Mouse (Mus musculus) ovary, postnatal 36 days (tissue): ENCODE results near the gene Hexim2.

ENCODE experiments used
- DNase-seq: peaks from one replicate; pipeline ENCODE4 v3.0.0; 2022; ENCODE audit warnings: low spot score, mixed read lengths

The Hexim2 gene

DNA sequence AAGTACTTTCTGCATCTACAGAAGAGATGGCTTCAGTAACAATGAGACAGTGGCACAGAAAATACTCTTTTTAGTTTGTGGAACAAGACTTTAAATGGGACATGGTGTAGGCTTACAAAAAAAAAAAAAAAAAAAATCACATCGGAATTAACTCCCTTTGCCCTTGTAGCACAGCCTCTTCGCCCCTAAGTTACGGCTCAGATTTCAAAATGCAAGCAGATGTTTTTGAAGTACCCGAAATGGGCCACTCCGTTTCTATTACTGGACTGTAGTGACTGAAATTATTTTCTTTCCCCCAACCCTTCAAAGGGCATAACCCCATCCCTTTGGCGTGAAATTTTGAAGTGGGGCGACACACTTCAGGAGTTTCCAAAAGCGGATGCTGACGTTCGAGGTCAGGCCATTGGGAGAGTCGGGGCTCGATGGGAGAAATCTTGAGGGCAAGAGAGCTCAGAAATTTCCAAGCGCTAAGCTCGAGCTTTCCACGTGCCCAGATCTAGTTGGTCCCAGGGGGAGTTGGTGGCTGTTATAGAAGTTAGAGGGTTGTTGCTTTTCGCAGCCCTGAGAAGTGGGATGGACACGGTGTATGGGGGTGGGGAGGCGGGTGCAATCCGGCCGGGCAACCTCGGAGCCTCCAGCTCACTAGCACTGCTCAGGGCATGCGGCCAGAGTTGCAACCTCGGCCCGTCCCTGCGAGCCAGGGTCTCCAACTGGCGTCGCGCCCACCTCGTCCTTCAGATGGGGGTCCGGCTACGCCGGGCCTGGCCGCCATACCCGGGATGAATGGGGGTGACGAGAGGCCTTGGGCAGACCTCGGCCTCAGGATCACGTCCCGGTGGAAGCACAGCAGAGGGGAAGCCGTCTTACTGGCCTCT lies at the start of gene Hexim2:
Gene Hexim2 (plus strand): TSS at position 729 of the 875 bp plus-strand sequence.
- peak; percentile 75 for DNase-seq

DNA sequence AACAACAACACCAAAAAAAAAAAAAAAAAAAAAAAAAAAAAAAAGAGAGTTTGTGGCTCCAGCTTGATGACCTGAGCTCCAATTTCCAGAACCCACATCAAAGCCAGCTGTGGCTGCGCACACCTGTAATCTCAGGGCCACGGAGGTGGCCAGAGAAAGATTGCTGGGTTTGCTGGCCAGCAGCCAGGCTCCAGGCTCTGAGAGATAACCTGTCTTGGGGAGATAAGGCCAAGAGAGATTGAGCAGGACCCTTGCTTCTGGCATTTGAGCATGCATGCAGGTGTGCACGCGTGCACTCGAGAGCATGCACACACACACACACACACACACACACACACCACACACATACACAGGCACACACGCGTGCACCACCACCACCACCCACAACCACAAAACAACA lies 38.9 kb upstream of the Hexim2 start:
- DNase-seq, result no peak

DNA sequence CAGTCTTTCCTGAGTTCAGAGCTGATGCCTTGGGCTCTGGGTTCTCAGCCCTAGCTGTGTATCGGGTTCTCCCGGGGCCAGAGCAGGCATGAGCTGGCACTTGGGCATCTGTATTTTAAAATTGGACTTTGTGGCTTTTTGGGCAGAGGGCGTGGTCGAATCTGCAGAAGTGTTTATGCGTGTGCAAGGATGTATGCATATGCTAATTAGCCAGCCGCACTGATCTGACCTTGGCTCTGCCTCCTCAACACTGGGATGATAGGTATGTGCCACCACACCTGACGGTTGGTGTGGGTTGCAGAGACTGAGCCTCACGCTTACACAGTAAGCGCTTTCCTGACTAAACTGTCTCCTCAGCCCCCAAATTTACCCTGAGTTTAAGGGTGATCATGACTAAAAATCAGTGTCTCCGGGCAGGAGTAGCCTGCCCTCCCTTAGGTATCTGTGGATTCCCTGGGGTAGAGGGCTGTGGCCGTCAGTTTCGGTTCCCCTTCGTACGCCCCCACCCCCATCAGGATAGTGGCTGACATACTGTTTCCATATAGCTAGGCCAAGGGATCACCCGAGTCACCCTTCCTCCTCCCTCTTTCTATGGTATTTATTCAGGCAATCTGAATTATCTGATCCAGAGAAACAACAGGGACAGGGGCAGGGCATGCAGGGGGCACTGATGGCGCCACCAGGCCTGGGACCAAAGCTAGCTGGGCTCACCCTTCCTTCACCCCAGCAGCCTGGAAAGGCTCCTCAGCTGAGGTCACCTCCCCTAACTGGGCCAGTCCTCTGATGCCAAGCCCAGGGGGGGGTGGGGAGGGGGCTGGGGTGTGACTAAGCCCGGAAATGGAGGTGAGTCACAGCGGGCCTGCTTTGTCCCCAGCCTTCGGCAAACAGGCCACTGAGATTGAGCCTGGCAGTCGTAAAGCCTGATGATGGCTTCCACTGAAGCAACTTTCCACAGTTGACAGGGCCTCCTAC lies 38.1 kb upstream of the Hexim2 start:
- DNase-seq, result no peak

DNA sequence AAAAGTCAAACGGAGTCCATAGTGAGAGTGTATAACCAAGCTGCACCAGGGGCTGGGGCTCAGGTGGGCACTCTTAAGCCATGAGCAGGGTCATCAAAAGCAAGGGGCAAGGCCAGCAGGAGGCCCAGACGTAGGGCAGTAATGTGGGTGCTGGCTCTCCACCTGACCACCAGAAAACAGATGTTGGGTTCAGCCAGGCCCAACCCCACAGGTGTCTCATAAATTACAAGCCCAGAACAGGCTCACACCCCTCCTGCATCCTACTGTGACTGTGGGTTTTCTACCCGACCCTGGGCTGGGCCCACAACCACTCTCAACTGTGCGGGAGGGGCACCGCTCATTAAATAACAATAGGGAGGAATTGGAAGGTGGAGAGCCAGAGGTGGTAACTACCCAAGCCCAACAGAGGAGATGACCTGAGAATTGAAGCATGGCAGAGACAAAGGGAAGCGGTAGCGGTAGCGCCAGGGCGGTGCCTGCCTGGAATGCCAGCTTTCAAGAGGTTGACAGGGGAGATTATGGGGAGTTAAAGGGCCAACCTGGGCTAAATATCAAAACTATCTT lies 37.0 kb upstream of the Hexim2 start:
- DNase-seq, result no peak

DNA sequence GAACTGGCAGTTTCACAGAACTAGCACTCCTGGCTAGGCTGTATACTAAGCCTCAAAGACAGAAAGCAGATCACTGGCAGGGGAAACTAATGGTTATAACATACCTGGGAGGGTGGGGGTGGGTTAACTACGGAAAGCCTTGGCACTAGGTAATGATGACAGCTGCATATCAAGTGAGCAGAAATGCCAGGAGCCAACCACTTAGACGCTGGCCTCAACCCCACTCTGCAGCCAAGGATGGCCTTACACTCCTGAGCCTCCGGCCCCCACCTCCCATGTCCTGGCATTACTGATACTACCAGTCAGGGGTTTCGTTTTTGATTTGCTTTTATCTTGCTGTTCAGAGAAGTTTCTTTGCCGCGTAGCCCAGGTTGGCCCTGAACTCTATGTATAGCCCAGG lies 36.4 kb upstream of the Hexim2 start:
- no peak for DNase-seq

DNA sequence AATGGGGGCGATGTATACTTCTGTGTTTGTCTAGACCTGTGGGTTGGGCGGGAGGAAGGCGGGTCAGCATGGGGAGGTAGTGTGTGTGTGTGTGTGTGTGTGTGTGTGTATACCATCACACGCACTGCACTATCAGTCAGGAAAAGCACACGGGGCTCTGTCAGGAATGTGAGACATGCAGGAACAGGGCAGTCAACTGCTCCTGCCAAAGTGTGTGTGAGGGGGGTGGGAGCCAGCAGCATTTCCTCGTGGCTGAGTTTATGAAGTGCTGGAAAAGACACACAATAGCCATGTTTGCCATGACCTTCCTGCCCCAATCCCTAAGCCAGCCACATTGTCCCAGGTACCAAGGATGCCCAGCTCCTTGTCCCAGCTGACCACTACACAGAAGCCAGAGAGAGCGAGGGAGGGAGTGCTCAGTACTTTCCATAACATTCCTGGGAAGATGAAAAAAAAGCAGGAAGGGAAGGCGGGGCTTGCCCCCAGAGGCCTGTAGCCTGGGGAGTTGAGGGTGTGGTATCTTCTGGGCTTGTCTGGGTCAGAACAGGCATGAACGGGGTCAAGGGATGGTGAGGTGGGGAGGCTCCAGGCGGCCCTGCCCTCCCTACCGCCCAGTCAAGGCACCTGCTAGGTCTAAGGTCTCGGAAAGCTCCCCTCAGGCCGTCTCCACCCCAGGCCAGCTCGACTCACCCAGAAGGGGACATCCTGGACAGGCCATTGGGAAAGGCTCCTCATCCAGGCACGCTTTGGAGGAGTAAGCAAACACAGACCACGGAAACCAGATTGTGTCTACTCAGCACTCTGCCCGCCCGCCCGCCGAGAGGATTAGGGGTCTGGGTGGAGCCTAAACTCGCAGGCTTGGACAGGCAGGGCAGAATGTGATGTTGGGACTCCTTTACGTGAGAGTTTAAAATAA lies 35.0 kb upstream of the Hexim2 start:
- DNase-seq, result no peak

DNA sequence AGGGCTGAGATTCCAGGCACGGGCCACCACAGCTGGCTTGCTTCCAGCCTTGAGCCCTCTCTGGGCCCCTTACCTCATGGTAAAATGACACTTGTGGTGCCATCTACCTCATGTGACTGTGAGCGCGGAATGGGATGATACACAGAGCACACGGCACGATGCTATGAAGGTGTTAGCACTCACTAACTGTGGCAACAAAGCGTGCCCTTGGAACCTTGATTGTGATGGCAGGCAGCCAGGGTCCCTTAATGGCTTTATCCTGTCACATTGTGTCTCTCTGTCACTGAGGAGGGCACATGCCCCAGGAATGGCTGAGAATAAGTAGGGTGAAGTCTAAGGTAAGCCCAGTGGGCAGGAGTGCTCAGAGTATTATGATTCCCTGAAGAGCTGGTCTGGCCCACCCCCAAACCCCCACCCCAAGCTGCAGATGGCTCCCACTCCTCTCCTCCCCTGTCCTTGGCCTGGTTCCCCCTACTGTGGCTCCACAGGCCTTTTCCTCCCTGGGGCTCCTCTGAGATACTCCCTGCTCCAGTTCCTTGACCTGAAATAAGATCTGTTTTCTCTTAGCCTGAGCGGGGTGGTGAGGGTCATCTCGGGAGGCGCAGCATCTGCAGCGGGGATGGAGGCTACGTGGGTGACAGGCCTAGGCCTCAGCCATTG lies 33.6 kb upstream of the Hexim2 start:
- DNase-seq, result no peak

DNA sequence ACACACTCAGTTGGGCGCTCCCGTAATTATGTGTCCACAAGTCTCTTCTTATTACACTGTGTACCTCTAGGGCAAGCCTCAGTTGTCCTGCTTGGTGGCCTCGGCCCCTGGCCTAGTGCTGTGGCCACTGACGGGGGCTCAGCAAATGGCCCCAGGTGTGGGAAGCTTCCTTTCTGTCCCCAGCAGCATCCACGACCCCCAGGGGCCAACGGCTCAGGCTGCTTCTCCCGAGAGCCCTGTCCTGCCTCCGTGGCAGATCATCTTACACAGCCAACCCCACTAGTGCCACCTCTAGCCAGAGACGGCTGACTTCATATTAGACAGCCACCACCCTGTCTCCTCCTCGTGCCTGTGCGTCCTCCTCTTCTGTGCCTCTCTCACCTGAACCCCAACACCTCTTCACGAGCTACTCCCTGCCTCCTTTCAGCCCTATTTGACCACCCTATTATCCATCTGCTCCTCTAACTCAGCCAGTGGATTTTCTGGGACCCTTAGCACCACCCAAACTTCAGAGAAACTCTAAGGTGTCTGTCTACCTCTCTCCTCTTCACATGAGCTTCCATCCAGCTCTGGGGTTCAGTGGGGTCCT lies 32.8 kb upstream of the Hexim2 start:
- DNase-seq, result no peak

DNA sequence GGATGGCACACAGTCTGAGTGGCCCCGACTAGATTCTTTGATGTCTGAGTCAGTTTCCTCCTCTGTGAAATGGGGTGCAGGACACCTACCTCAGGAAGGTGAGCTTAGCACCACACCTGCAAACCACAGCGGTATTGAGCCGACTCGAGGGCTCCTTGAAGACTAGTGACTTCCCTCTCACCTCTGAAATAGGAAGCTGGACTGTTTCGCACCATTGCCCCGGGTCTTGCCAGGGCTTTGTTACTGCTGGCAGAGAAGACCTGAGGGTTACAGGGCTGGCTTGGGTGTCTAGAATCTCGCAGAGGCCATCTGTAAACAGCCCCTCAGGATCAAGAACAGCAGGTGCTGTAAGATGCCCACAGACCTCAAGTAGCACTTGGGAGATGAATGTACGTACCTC lies 31.9 kb upstream of the Hexim2 start:
- no peak for DNase-seq

DNA sequence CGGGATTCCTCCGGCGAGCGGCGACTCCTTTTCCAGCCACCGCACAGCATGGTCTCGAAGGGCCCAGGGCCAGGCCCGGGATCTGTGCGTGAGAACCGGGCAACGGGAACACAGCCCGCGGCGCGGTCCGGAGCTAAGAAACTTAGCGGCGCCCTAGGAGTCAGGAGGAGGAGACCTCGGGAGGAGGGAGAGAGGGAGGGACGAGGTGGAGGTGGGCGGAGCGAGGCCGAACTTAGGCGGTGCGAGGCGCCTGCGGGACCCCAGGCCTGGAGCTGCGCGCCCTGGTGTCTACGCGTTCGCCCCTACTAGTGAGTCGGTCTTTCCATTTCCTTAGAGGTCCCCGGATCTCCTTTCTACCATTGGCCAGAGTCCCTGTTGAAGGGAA lies 30.8 kb upstream of the Hexim2 start, which contains the start of the genes Plcd3 and Acbd4:
Gene Plcd3 (minus strand): TSS at position 178 of the 385 bp plus-strand sequence.
Gene Acbd4 (plus strand): TSS at position 202 of the 385 bp plus-strand sequence.
- DNase-seq, result peak; percentile 84

DNA sequence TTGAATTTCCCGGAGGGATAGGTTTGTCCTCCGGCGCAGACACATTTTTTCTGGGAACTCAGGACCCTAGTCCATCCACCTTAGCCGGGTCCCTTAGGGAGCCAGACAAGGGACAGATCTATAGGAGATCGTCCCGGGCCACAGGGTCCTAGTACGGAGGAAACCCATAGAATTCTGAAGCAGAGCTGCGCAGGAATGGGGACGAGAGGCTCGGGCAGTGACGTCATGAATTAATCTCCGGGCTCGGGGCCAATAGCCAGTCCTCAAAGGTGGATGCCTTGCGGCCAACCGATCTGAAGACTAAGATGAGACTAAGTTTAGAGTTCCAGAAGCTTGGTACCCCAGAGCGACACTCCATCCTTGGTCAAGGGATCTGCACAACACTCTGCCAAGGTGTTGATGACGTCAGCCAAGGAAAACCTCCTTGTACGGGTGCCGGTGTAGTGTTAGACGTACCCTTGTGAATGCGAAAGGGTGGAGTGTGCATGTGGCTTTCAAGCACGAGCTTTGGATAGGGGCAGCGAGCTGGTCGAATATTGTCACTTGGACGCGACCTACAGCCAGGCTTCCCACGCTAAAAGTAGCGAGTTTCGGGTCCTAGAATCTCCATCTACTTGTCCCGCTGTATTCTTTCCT lies 30.2 kb upstream of the Hexim2 start:
- DNase-seq, result peak; percentile 61

DNA sequence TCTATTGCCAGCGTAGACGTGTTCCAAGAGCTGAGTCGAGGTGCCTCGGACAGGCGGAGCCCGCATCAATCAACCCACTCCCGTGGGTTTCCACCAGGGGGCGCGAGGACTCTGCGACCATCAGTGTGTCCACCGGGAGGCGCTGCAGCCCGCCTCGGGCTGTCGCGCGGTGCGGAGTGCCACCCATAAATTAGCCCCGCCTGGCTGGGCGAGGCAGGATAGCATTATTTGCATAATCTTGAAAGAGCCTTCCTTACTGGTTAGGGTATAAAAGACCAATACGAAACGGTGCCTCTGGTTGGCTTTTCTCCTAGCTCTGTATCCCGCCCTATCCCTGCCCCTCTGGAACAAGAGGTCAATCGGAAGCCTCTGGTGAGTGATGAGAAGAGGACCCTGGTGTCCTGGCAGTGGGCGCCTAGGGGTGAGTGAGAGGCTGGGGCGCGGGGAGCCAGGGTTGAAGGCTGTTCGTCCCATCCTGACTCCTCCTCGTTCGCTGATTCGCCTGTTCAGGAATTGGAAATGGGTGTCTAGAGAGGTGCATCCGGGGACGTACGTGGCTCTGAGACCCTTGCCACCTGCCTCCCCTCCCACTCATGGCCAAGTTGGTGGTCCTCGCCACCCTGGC lies 29.4 kb upstream of the Hexim2 start:
- DNase-seq, result peak; percentile 99

DNA sequence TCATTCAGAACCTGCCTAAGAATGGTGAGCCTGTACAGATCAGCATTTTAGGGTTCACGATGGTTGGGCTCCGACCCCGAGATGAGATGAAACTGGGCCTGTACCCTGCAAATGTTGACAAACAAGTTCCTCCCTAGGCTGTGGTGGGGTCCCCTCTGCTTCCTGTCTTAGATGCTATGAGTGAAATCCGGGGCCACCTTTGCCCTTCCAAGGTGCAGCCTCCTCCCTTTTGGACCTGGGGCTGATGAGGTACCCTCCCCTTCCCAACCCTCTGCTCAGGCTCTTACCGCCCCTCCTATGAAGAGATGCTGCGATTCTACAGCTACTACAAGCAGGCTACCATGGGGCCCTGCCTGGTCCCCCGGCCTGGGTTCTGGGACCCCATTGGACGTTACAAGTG lies 28.6 kb upstream of the Hexim2 start:
- no peak for DNase-seq

DNA sequence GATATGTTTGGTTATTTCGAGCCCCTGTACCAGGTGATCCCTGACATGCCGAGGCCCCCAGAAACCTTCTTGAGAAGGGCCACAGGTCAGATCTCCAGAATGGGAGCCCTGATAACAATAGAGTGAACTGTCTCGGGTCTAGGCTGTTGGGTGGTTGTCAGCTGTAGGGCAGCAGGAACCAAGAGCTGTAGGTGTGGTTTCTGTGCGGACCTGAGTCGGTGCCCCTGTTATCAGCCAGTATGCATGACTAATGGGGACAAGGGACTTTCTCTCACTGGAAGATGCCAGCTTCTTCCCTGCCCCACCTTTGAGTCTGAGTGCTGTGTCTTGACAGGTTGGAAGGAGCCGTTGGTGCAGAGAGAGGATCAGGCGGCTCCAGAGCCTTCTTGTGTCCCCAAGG lies 27.8 kb upstream of the Hexim2 start:
- no peak for DNase-seq

DNA sequence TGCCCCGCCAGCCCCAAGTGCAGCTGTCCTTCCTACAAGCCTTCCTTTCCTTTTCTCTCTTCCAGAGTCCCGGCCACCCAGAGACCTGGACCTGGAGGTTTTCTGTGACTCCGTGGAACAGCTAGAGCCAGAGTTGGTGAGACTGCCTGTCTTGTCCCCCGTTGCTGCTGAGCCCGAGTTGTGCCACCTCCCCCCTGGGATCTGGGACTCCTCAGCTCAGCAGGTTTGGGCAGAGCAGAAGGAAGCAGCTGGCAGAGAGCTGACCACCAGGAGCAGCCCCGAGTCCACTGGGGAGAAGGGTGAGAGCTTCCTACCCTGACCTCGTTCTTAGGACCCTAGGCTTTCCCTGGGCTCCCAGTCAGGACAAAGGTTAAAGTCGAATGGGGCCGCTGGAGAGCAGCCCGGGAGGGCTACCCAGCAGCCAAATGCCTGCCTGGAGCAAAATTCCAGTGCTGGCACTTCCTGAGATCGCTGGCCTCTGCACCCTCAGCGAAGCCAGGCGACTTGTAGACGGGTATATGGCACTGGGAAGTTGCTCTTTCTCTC lies 27.0 kb upstream of the Hexim2 start:
- no peak for DNase-seq

DNA sequence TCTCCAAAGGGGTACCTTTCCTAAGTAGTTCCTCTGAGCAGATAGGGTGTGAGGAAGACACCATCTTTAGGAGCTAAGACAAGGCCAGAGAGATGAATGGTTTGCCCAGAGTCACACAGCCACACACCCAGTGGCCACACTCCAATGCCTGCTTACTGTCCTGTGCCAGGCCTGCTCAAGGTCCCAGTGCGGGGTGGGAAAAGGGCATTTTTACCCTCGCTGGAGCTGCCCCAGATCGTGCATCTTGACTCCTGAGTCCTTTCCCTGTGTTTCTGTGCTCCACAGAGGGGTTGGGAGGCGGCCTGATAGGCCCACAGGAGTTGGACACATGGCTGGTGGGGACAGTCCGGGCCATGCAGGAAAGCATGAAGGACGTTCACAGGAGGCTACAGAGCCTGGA lies 26.4 kb upstream of the Hexim2 start:
- no peak for DNase-seq

DNA sequence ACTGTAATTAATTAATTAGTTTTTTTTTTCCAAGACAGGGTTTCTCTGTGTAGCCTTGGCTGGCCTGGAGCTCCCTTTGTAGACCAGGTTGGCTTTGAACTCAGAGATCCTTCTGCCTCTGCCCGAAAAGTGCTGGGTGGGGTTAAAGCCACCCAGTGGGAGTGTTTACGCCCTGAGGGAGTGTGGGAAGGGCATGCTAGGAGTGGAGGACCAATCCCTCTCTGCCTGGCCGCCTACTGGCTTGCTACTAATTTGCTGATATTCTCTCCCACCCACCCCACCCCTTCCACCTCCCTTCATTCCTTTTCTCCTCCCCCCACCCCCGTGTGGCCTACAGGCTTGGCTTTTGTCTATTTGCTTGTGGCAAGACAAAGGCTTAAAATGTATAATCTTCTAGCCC lies 25.8 kb upstream of the Hexim2 start:
- DNase-seq, result no peak

DNA sequence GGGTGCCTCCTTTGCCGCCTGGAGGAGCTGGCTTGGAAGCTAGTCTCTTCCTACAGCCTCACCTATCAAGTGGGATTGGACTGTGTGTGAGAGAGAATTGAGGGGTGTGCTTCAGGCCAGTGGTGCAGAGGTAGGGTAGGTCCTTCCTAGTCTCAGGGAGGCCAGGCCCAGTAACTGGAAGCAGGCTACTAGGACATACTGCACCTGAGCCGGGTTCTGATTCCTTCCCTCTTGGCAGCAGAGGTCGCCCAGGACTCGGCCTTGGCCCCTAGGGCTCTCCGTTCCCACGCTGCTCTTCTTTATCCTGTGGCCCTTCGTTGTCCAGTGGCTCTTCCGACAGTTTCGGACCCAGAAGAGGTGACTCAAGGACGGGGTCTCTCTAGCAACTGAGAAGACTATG lies 20.9 kb upstream of the Hexim2 start:
- peak; percentile 28 for DNase-seq
